Mouse (Mus musculus) MEL (cell line): ENCODE measurements at regions not wholly inside any gene's neighbourhood (a gene's known extent, or its start where the extent isn't known, plus 50 kb on each side); places are given as distances from the start of the nearest gene placed in this dataset.

Experiments used
- CTCF ChIP-seq, 3 experiments: IDR thresholded peaks in 2 of 3; conservative IDR thresholded peaks in 1 of 3; 2 replicates each; pipeline ENCODE4 v1.5.1; 2011 to 2012; ENCODE audit warnings: low read length in 3 of 3, low read depth in 2 of 3, mild to moderate bottlenecking in 2 of 3, improper control_type of control experiment in 1 of 3, inconsistent platforms in 1 of 3, mixed read lengths in 1 of 3, moderate library complexity in 1 of 3; ENCODE audit not compliant: control insufficient read depth in 1 of 3, insufficient read depth in 1 of 3, poor library complexity in 1 of 3, severe bottlenecking in 1 of 3
- E2F4 ChIP-seq: IDR thresholded peaks from 2 replicates; pipeline ENCODE4 v1.6.1; 2011; ENCODE audit warnings: low read depth, low read length, improper control_type of control experiment, borderline replicate concordance
- EP300 ChIP-seq, 2 experiments: IDR thresholded peaks; 2 replicates each; pipeline ENCODE4 v1.6.1; 2011; ENCODE audit warnings: improper control_type of control experiment in 2 of 2, low read length in 2 of 2, low read depth in 1 of 2, mild to moderate bottlenecking in 1 of 2
- MAFK ChIP-seq: IDR thresholded peaks from 2 replicates; pipeline ENCODE4 v1.6.1; 2011; ENCODE audit warnings: low read depth, mild to moderate bottlenecking, low read length, improper control_type of control experiment, borderline replicate concordance
- MAX ChIP-seq: IDR thresholded peaks from 2 replicates; pipeline ENCODE4 v1.6.1; 2011; ENCODE audit warnings: low read length, improper control_type of control experiment
- MXI1 ChIP-seq: IDR thresholded peaks from 2 replicates; pipeline ENCODE4 v1.6.1; 2011; ENCODE audit warnings: mild to moderate bottlenecking, low read depth, low read length, improper control_type of control experiment
- MYC ChIP-seq: IDR thresholded peaks from 2 replicates; pipeline ENCODE4 v1.6.1; 2011; ENCODE audit warnings: low read depth, mild to moderate bottlenecking, low read length, improper control_type of control experiment, moderate library complexity
- POLR2A ChIP-seq, 2 experiments: IDR thresholded peaks; 2 replicates each; pipeline ENCODE4 v1.6.1; 2011 to 2012; ENCODE audit warnings: low read length in 2 of 2, mild to moderate bottlenecking in 2 of 2, control low read depth in 1 of 2, improper control_type of control experiment in 1 of 2, low read depth in 1 of 2, moderate library complexity in 1 of 2; ENCODE audit not compliant: control insufficient read depth in 1 of 2, insufficient read depth in 1 of 2, poor library complexity in 1 of 2
- POLR2AphosphoS5 ChIP-seq: IDR thresholded peaks from 2 replicates; pipeline ENCODE4 v1.6.1; 2012; ENCODE audit warnings: low read depth, borderline replicate concordance, mild to moderate bottlenecking, inconsistent platforms, low read length, moderate library complexity, mixed read lengths
- RAD21 ChIP-seq: IDR thresholded peaks from 2 replicates; pipeline ENCODE4 v1.6.1; 2011; ENCODE audit warnings: mild to moderate bottlenecking, low read depth, low read length, improper control_type of control experiment
- RCOR1 ChIP-seq: IDR thresholded peaks from 2 replicates; pipeline ENCODE4 v1.6.1; 2012; ENCODE audit warnings: low read depth, mild to moderate bottlenecking, inconsistent platforms, low read length, improper control_type of control experiment
- TCF12 ChIP-seq: IDR thresholded peaks from 2 replicates; pipeline ENCODE4 v1.6.1; 2014; ENCODE audit warnings: low read depth, mild to moderate bottlenecking, inconsistent platforms, low read length, improper control_type of control experiment, moderate library complexity
- USF2 ChIP-seq, 2 experiments: IDR thresholded peaks; 2 replicates each; pipeline ENCODE4 v1.6.1; 2011 to 2012; ENCODE audit warnings: improper control_type of control experiment in 2 of 2, low read length in 2 of 2, borderline replicate concordance in 1 of 2, inconsistent platforms in 1 of 2, low read depth in 1 of 2, mild to moderate bottlenecking in 1 of 2; ENCODE audit not compliant: insufficient read depth in 1 of 2

DNA sequence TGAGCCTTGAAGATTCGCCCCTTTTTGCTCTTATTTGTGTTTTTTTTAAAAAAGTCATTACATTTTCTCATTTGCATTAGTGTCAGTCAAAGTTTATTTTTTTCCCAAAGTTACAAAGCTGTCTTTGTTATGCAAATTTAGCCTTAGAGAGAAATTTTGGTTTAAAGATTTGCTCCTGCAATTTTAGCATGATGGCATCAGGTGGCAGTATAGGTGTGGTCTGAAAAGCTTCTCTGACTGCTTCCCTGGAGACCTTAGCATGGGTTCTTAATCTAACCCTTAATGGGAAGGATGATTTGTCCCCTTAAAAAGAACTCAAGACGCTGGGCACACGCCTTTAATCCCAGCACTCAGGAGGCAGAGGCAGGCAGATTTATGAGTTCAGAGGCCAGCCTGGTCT is 451.2 kb downstream of the Slc4a3 start:
- TF ChIP-seq POLR2AphosphoS5 (no peak), POLR2A (IDR thresholded peaks at IDR 0.05; ENCODE audit: control insufficient read depth in 1 of 2, insufficient read depth in 1 of 2, low read depth in 1 of 2, low read length in 2 of 2, poor library complexity in 1 of 2) (no peak), CTCF (IDR thresholded peaks at IDR 0.05 in 2 of 3, conservative IDR thresholded peaks at IDR 0.05 in 1 of 3; ENCODE audit: control insufficient read depth in 1 of 3, insufficient read depth in 1 of 3, low read depth in 2 of 3, low read length in 3 of 3, poor library complexity in 1 of 3, severe bottlenecking in 1 of 3) (no peak), MYC (no peak), TCF12 (no peak), E2F4 (no peak), RAD21 (no peak), RCOR1 (no peak), EP300 (IDR thresholded peaks at IDR 0.05; ENCODE audit: low read depth in 1 of 2, low read length in 2 of 2) (no peak), MAFK (no peak), USF2 (IDR thresholded peaks at IDR 0.05; ENCODE audit: borderline replicate concordance in 1 of 2, insufficient read depth in 1 of 2, low read depth in 1 of 2, low read length in 2 of 2) (no peak), MXI1 (no peak), MAX (no peak)
